Mouse (Mus musculus) cerebellum, adult 11-12 months (tissue): ENCODE results near the gene Ngef.
A peak's percentile ranks its signal among the peaks of the same experiment; 100 is the strongest.

Experiments used
- DNase-seq: peaks from one replicate; pipeline ENCODE4 v3.0.0; 2022

Gene Ngef

GRCm38 (mm10) chr1:87573800-87574215 is at the start of gene Ngef:
Gene Ngef (minus strand): TSS chr1:87573870.
- DNase-seq, result no peak

- no peak for DNase-seq
Measured at GRCm38 (mm10) chr1:87621858-87622279, 48.2 kb upstream of the Ngef start.

GRCm38 (mm10) chr1:87621146-87621857 is 47.6 kb upstream of the Ngef start:
- no peak for DNase-seq

- no peak for DNase-seq
Measured at GRCm38 (mm10) chr1:87620693-87621092, 47.0 kb upstream of the Ngef start.

- no peak for DNase-seq
Measured at GRCm38 (mm10) chr1:87620211-87620668, 46.6 kb upstream of the Ngef start, which contains the start of gene Inpp5d. Gene Inpp5d (plus strand): TSS chr1:87620312.

- no peak for DNase-seq
Measured at GRCm38 (mm10) chr1:87614576-87615295, 41.1 kb upstream of the Ngef start.

GRCm38 (mm10) chr1:87608416-87609046 is 34.9 kb upstream of the Ngef start:
- peak; percentile 46 for DNase-seq

- DNase-seq, result peak; percentile 58
Measured at GRCm38 (mm10) chr1:87607385-87608091, 33.9 kb upstream of the Ngef start.

- DNase-seq, result no peak
Measured at GRCm38 (mm10) chr1:87605296-87605695, 31.6 kb upstream of the Ngef start.

GRCm38 (mm10) chr1:87603389-87603788 is 29.7 kb upstream of the Ngef start:
- no peak for DNase-seq

GRCm38 (mm10) chr1:87601801-87602200 is 28.1 kb upstream of the Ngef start:
- DNase-seq, result no peak

- no peak for DNase-seq
Measured at GRCm38 (mm10) chr1:87600533-87600932, 26.9 kb upstream of the Ngef start.

- peak; percentile 19 for DNase-seq
Measured at GRCm38 (mm10) chr1:87594671-87595070, 21.0 kb upstream of the Ngef start.

GRCm38 (mm10) chr1:87594261-87594660 is 20.6 kb upstream of the Ngef start:
- peak; percentile 40 for DNase-seq

- no peak for DNase-seq
Measured at GRCm38 (mm10) chr1:87589980-87590379, 16.3 kb upstream of the Ngef start.

GRCm38 (mm10) chr1:87589162-87589561 is 15.5 kb upstream of the Ngef start:
- no peak for DNase-seq

- DNase-seq, result no peak
Measured at GRCm38 (mm10) chr1:87580824-87581223, 7.2 kb upstream of the Ngef start.

- no peak for DNase-seq
Measured at GRCm38 (mm10) chr1:87578965-87579364, 5.3 kb upstream of the Ngef start.

GRCm38 (mm10) chr1:87574785-87575184 is 1.1 kb upstream of the Ngef start:
- peak; percentile 22 for DNase-seq

- no peak for DNase-seq
Measured at GRCm38 (mm10) chr1:87574353-87574752, 683 bp upstream of the Ngef start.

- DNase-seq, result no peak
Measured at GRCm38 (mm10) chr1:87573261-87573660, 409 bp downstream of the Ngef start.

- no peak for DNase-seq
Measured at GRCm38 (mm10) chr1:87568398-87568797, 5.3 kb downstream of the Ngef start.

- DNase-seq, result no peak
Measured at GRCm38 (mm10) chr1:87565760-87566159, 7.9 kb downstream of the Ngef start.
